Mouse (Mus musculus) stomach, embryonic 14.5 days (tissue): Measurements from ENCODE around the gene Brd3. TPM values are rescaled to one million over a fixed set of nuclear protein-coding genes. Genes with fewer than 3 reads are reported as not detected.

Experiments
- ATAC-seq: fragments of 200-750 bp; cut with Nextera tagmentation; 2 replicates; pipeline ENCODE4 v1.8.0; 2017; ENCODE audit warnings: low read depth, moderate TSS enrichment; ENCODE audit not compliant: insufficient number of reproducible peaks, insufficient read depth, low FRiP score
- H3K27ac ChIP-seq: fragments of 300-500 bp; sonication (generic); 2 replicates; pipeline ENCODE4 v1.5.1; 2014; ENCODE audit warnings: mild to moderate bottlenecking, low read length, moderate library complexity, mixed read lengths
- H3K27me3 ChIP-seq: fragments of 300-500 bp; sonication (generic); 2 replicates; pipeline ENCODE4 v1.6.1; 2014; ENCODE audit warnings: low read length, control low read depth, mixed read lengths; ENCODE audit not compliant: control insufficient read depth, insufficient read depth
- H3K36me3 ChIP-seq: fragments of 300-500 bp; sonication (generic); 2 replicates; pipeline ENCODE4 v1.6.1; 2014; ENCODE audit warnings: mild to moderate bottlenecking, control low read depth, low read length, moderate library complexity, mixed read lengths; ENCODE audit not compliant: control insufficient read depth, insufficient read depth
- H3K4me1 ChIP-seq: fragments of 300-500 bp; sonication (generic); 2 replicates; pipeline ENCODE4 v1.6.1; 2014; ENCODE audit warnings: low read length, control low read depth, mixed read lengths; ENCODE audit not compliant: control insufficient read depth, insufficient read depth
- H3K4me2 ChIP-seq: fragments of 300-500 bp; sonication (generic); replicated peaks from 2 replicates; pipeline ENCODE4 v1.6.1; 2014; ENCODE audit warnings: low read depth, low read length, control low read depth
- H3K4me3 ChIP-seq: fragments of 300-500 bp; sonication (generic); 2 replicates; pipeline ENCODE4 v1.5.1; 2014; ENCODE audit warnings: low read depth, low read length, control low read depth
- H3K9ac ChIP-seq: fragments of 300-500 bp; sonication (generic); replicated peaks from 2 replicates; pipeline ENCODE4 v1.6.1; 2014; ENCODE audit warnings: low read depth, mild to moderate bottlenecking, control low read depth, low read length, moderate library complexity, mixed read lengths
- H3K9me3 ChIP-seq: fragments of 300-500 bp; sonication (generic); 2 replicates; pipeline ENCODE4 v1.6.1; 2016; ENCODE audit warnings: low read depth, low read length, control low read depth; ENCODE audit not compliant: control insufficient read depth
- WGBS: fragments of 180-500 bp; shearing (Covaris S2); extraction: QIAGEN DNeasy Blood & Tissue Kit; methylation state at CpG from one replicate; pipeline ENCODE4 v1.1.7; 2014; 5-methylcytosine and 5-hydroxymethylcytosine counted together
- polyA plus RNA-seq: library from polyadenylated mRNA; unstranded; fragments of >200 nt; fragmentation: Nextera tagmentation; extraction: Ambion mirVana; gene quantifications from 2 replicates; pipeline ENCODE4 v1.2.1, GENCODE M21; 2014

Gene Brd3
- polyA plus RNA-seq, 1 experiment from 2014 or later = 134 TPM

DNA sequence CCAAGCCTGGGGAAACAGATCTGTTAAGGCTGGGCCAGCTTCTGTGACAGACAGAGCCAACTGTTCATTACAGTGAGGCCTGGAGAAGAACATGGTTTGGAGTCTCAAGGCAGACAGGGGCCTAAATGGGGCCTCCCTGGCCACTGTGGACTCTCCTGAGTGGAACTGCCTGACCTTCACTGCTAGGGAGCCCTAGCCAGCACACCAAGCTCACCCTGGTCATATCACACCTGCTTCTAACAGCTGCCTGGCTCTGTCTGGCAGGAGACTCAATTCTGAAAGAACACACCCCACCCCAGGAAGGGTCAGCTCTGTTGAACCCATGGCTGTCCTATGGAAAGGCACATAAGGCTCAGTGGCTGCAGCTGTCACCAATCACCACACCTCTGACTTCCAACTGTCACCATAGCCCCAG lies 36.3 kb downstream of the Brd3 start:
- no peak overlapping the region for H3K9ac ChIP-seq
- no peak overlapping the region for H3K27ac ChIP-seq
- no peak overlapping the region for H3K4me2 ChIP-seq
- no peak for ATAC-seq
- H3K27me3 ChIP-seq = no peaks in the 10 kb centered on the region
- no peaks in the 10 kb centered on the region for H3K9me3 ChIP-seq
- H3K4me3 ChIP-seq = no peak overlapping the region
- peaks cover 37% of the 10 kb centered on the region for H3K4me1 ChIP-seq
- peaks cover 12% of the 10 kb centered on the region; the same call in 1 of the 2 replicates for H3K36me3 ChIP-seq

DNA sequence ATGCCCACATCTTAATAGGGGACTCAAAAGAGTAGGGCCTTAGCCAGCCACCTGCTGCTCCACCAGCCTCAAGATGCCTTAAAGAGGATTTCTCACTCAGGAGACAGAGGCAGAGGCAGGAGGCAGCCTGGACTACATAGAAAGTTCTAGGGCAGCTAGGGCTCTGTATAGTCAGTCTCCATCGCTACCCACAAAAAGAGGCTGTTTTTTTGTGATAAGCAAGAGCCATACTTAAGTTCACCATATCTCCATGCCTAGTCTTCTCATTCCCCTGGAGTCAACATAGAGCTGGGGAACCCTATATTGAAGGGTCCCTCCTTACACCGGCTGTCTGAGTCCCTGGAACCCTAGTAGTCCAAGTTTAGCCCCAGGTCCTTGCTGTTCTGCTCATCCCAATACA lies 36.9 kb downstream of the Brd3 start:
- Histone ChIP-seq H3K4me2 (no peak overlapping the region), H3K4me3 (no peak overlapping the region), H3K27ac (no peak overlapping the region), H3K9ac (no peak overlapping the region), H3K9me3 (no peaks in the 10 kb centered on the region), H3K36me3 (peaks cover 12% of the 10 kb centered on the region), H3K27me3 (no peaks in the 10 kb centered on the region), H3K4me1 (peaks cover 37% of the 10 kb centered on the region)
- WGBS = 86% methylated on average over 2 of the region's 2 CpGs
- ATAC-seq = no peak

DNA sequence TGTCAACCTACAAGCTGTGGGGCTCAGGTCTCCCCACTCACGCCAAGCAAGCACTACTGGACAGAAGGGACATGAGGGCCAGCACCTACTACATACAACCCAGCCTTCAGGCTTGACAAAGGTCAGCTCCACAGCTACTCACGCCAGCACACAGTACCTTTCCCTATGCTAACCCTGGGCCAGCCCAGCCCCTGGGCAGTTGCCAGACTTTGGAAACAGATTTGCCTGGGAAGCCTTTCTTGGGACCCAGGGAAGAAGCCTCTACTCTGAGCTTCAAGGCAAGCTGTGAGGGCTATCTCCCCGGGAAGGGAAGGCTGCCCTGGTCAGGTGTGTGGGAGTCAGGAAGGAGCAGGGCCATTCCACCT lies 37.5 kb downstream of the Brd3 start:
- 59% methylated on average over 3 of the region's 3 CpGs for WGBS
- Histone ChIP-seq H3K4me2 (no peak overlapping the region), H3K9ac (no peak overlapping the region), H3K4me1 (peaks cover 37% of the 10 kb centered on the region), H3K9me3 (no peaks in the 10 kb centered on the region), H3K36me3 (peaks cover 12% of the 10 kb centered on the region), H3K27me3 (no peaks in the 10 kb centered on the region), H3K27ac (no peak overlapping the region), H3K4me3 (no peak overlapping the region)
- ATAC-seq = no peak

DNA sequence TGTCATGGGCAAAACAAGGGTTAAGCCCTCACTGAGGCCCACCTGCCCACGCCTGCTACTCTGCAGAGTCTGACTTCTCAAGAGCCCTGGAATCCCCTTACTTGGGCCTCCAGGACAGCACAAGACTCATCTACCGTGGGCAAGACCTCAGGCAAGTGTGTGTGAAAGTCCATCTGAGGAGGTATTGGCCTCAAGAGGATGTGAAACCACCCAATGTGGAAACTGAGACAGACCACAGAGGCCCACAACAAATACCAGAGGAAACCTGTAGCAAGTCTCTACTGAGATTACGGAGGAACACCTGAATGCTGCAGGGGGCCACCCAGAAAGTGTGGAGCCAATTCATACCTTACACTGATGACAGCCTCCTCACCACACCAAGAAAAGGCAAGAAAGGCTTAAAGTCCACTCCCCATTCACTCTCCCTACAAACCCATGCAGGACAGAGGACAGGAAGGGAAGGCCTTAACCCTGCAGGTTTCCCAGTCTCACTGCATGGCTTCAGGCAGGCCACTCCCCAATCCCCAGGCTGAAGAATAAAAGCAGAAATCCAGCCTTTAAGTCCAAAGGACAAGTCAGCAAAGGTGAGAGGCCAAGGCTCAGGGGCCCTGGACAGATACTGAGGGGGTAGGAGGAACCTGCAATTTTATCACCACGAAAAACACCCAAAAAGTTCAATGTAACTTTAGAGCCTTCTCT lies 38.0 kb downstream of the Brd3 start:
- Histone ChIP-seq H3K4me2 (no peak overlapping the region), H3K36me3 (peaks cover 12% of the 10 kb centered on the region), H3K9me3 (no peaks in the 10 kb centered on the region), H3K9ac (no peak overlapping the region), H3K27me3 (no peaks in the 10 kb centered on the region), H3K4me1 (peaks cover 37% of the 10 kb centered on the region), H3K27ac (no peak overlapping the region), H3K4me3 (no peak overlapping the region)
- WGBS = 67% methylated on average over 4 of the region's 4 CpGs
- no peak for ATAC-seq

DNA sequence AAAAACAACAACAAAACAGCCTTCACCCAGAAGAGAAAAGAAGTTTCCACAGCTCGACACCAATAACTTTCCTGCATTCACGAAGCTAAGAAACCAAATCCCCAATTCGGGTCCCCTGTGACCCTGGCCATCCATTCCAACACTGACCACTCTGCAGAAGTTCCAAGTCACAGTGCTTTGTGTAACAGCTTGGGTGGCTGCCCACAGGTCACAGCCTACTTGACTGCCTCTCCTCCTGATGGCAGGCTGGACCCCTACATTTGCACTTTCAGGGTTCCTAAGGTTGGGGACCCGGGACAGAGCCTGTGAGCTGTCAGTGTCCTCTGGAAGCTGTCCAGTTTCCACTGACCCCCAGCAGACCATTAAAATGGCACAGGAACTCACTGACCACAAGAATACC lies 44.6 kb downstream of the Brd3 start:
- Histone ChIP-seq H3K4me1 (no peaks in the 10 kb centered on the region; the same call in 1 of the 2 replicates), H3K27me3 (no peaks in the 10 kb centered on the region), H3K4me2 (no peak overlapping the region), H3K27ac (no peak overlapping the region), H3K4me3 (no peak overlapping the region), H3K9me3 (no peaks in the 10 kb centered on the region), H3K9ac (no peak overlapping the region), H3K36me3 (peaks cover 64% of the 10 kb centered on the region)
- WGBS = 87% methylated on average over 4 of the region's 4 CpGs
- ATAC-seq = no peak

DNA sequence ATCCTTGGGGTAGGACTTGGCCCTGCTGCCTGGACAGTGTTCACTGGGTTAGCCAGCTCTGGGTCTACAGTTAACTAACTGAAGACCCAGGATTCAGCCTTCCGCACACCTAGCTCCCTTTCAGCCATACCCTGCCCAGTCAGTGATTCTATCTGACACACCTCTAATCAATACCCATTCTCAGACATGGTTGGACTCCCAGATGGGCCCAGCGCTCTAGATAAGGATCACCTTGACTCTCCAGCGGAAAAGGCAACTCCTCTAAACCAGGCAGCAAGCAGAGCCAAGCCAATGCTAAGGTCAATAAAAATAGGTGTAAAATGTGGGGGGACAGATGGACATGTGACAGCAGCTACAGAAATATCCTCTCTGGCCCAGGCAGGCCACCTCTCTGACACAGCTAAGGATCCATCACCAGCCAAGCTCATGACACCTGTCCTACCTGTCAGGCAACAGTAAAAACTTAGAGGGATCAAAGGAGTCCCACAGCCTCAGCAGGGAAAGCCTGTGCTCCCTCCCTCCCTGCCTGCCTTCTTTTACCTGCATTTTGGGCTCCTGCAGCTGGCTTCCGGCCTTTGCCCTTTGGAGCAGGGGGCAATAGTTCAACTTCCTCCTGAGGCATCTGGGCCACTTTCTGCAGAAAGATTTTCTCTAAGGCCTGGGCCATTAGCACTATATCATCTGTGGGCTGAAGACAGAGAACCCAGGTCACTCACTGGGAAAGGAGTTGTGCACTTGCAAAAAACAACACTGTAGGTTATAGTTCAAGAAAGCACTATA lies 45.4 kb downstream of the Brd3 start:
- no peak overlapping the region for H3K27ac ChIP-seq
- WGBS = 80% methylated on average over 4 of the region's 4 CpGs
- no peaks in the 10 kb centered on the region for H3K4me1 ChIP-seq
- H3K9ac ChIP-seq = no peak overlapping the region
- no peaks in the 10 kb centered on the region for H3K9me3 ChIP-seq
- no peak overlapping the region for H3K4me3 ChIP-seq
- ATAC-seq = no peak
- peaks cover 70% of the 10 kb centered on the region for H3K36me3 ChIP-seq
- no peaks in the 10 kb centered on the region for H3K27me3 ChIP-seq
- H3K4me2 ChIP-seq = no peak overlapping the region

DNA sequence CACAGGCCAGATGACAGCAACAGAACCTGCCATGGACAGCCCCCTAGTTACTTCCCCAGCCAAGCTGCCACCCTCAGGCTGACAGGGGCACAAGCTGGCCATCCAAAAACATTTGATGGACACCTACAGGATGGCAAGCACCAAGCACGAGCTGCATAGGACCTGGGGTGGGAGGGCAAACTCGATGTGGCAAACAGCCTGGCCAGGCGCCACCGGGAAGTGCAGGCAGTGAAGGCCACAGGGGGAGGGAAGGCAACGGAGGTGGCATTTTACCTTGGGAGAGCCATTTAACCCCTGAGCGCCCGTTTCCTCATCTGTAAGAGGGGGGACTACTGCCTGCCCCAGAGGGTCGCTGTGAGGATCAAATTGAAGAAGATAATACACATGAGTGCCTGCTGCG lies 46.8 kb downstream of the Brd3 start:
- Histone ChIP-seq H3K9ac (no peak overlapping the region), H3K4me3 (no peak overlapping the region), H3K9me3 (no peaks in the 10 kb centered on the region), H3K4me2 (no peak overlapping the region), H3K36me3 (peaks cover 85% of the 10 kb centered on the region), H3K27ac (no peak overlapping the region), H3K4me1 (no peaks in the 10 kb centered on the region), H3K27me3 (no peaks in the 10 kb centered on the region)
- ATAC-seq = no peak
- WGBS = 67% methylated on average over 9 of the region's 9 CpGs

DNA sequence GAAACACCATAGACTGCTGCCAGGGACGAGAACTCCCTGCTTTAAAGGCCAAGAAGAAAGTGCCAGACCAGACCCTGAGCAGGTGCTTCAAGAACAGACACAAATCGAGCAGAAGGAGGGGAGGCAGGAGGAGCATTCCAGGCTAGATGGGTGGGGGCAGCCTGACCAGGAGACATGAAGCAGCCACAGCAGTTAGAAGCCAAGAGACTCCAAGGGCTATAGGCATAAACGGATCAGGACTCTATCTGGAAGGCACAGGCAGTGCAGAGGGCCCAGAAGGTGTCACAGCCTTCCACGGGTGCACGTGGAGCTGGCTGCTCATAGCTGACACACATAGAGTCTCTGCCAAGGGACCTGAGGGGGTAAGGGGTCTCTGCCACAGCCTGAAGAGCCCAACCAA lies 47.3 kb downstream of the Brd3 start:
- 81% methylated on average over 5 of the region's 5 CpGs for WGBS

More for the DNA sequence above, 47.3 kb downstream of the Brd3 start:
- ATAC-seq = no peak
- Histone ChIP-seq H3K36me3 (peaks cover 90% of the 10 kb centered on the region), H3K4me3 (no peak overlapping the region), H3K4me1 (no peaks in the 10 kb centered on the region), H3K27me3 (no peaks in the 10 kb centered on the region), H3K27ac (no peak overlapping the region), H3K9ac (no peak overlapping the region), H3K4me2 (no peak overlapping the region), H3K9me3 (no peaks in the 10 kb centered on the region)
